Mouse (Mus musculus) myocyte (in vitro differentiated cells): ENCODE measurements at regions not wholly inside any gene's neighbourhood (a gene's known extent, or its start where the extent isn't known, plus 50 kb on each side); places are given as distances from the start of the nearest gene placed in this dataset.

ENCODE experiments used
- H3K27me3 ChIP-seq: one replicate; pipeline ENCODE4 v1.6.1; 2011; ENCODE audit not compliant: control insufficient read depth, insufficient read depth, insufficient read length
- H3K36me3 ChIP-seq: one replicate; pipeline ENCODE4 v1.6.1; 2011; ENCODE audit not compliant: control insufficient read depth, insufficient read depth
- H3K4me2 ChIP-seq: one replicate; pipeline ENCODE4 v1.6.1; 2011; ENCODE audit warnings: low read depth, control low read depth
- H3K4me3 ChIP-seq: one replicate; pipeline ENCODE4 v1.5.1; 2011; ENCODE audit warnings: mild to moderate bottlenecking, control low read depth, moderate library complexity
- H3K79me2 ChIP-seq: one replicate; pipeline ENCODE4 v1.6.1; 2011; ENCODE audit not compliant: control insufficient read depth, insufficient read depth
- H3ac ChIP-seq: one replicate; pipeline ENCODE4 v1.6.1; 2011; ENCODE audit not compliant: control insufficient read depth, insufficient read length
- CEBPB ChIP-seq: IDR thresholded peaks from 2 replicates; pipeline ENCODE4 v1.6.1; 2011; ENCODE audit warnings: mild to moderate bottlenecking, moderate library complexity; ENCODE audit not compliant: poor library complexity, insufficient read depth, severe bottlenecking
- E2F4 ChIP-seq: IDR thresholded peaks from one replicate; pipeline ENCODE4 v1.6.1; 2011; ENCODE audit warnings: mild to moderate bottlenecking, control low read depth, moderate library complexity; ENCODE audit not compliant: insufficient read depth
- MAX ChIP-seq: IDR thresholded peaks from one replicate; pipeline ENCODE4 v1.6.1; 2011; ENCODE audit warnings: low read depth, mild to moderate bottlenecking, control low read depth
- MYOD1 ChIP-seq, 3 experiments: IDR thresholded peaks; one replicate each; pipeline ENCODE4 v1.6.1; 2011; ENCODE audit warnings: control low read depth in 2 of 3, low read depth in 2 of 3, mild to moderate bottlenecking in 2 of 3, moderate library complexity in 1 of 3; ENCODE audit not compliant: insufficient read length in 2 of 3, control insufficient read depth in 1 of 3
- MYOG ChIP-seq, 3 experiments: IDR thresholded peaks; one replicate each; pipeline ENCODE4 v1.6.1; 2011; ENCODE audit warnings: control low read depth in 2 of 3, low read depth in 2 of 3, mild to moderate bottlenecking in 2 of 3; ENCODE audit not compliant: insufficient read length in 2 of 3, control insufficient read depth in 1 of 3, insufficient read depth in 1 of 3
- POLR2A ChIP-seq: IDR thresholded peaks from one replicate; pipeline ENCODE4 v1.6.1; 2011; ENCODE audit warnings: low read depth, mild to moderate bottlenecking, control low read depth, moderate library complexity; ENCODE audit not compliant: insufficient read length
- POLR2AphosphoS2 ChIP-seq: IDR thresholded peaks from one replicate; pipeline ENCODE4 v1.6.1; 2011; ENCODE audit warnings: low read depth, control low read depth; ENCODE audit not compliant: insufficient read length
- REST ChIP-seq: IDR thresholded peaks from one replicate; pipeline ENCODE4 v1.6.1; 2011; ENCODE audit warnings: mild to moderate bottlenecking, control low read depth, moderate library complexity; ENCODE audit not compliant: insufficient read depth, insufficient read length
- SRF ChIP-seq: IDR thresholded peaks from one replicate; pipeline ENCODE4 v1.6.1; 2011; ENCODE audit warnings: low read depth; ENCODE audit not compliant: control insufficient read depth, insufficient read length
- TCF12 ChIP-seq: IDR thresholded peaks from one replicate; pipeline ENCODE4 v1.6.1; 2011; ENCODE audit warnings: mild to moderate bottlenecking, control low read depth; ENCODE audit not compliant: poor library complexity, insufficient read depth, severe bottlenecking
- TCF3 ChIP-seq: IDR thresholded peaks from one replicate; pipeline ENCODE4 v1.6.1; 2011; ENCODE audit warnings: low read depth, control low read depth; ENCODE audit not compliant: insufficient read length
- USF1 ChIP-seq: IDR thresholded peaks from one replicate; pipeline ENCODE4 v1.6.1; 2011; ENCODE audit warnings: low read depth, mild to moderate bottlenecking, control low read depth, moderate library complexity

DNA sequence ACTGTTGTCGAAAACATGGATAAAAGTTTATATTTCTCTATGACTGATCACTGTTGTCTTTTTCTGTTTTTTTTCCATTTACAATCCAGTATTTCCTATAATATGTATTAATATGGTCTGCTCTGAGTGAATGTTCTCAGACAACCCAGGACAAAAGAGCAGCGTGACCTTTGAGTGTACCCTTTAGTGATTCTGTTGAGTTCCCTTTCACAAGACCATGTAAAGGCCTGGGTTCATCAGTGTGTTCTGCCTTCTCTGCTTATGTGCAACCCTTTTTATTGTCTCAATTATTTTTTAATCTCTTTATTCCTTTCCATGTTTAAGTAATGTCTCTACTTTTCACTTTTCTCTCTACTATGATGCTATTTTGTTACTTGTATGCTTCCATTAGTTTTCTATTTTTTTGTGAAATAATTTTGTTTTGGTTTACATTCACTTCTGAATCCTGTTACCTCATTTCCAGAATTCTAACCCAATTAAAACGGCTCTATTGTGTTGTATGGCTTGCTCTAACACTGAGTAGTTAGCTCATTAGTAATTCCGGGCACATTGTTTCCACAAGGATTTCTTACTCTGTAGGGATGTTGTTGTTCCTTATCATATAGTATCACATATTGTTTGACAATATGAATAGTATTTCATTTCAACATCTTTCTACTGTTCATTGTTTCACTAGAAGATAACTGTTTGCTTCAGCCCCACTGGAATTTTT, 523.9 kb upstream of the Hsf2 start:
- no peaks in the 10 kb centered on the region for H3K27me3 ChIP-seq
- H3K4me3 ChIP-seq: no peak overlapping the region
- TF ChIP-seq CEBPB: no peak
- no peak for TF ChIP-seq POLR2A
- no peak for TF ChIP-seq SRF
- TF ChIP-seq MYOD1 (IDR thresholded peaks at IDR 0.05; ENCODE audit: control insufficient read depth in 1 of 3, insufficient read length in 2 of 3, low read depth in 2 of 3): no peak
- H3ac ChIP-seq: no peak overlapping the region
- no peaks in the 10 kb centered on the region for H3K36me3 ChIP-seq
- H3K79me2 ChIP-seq: no peaks in the 10 kb centered on the region
- no peak overlapping the region for H3K4me2 ChIP-seq

DNA sequence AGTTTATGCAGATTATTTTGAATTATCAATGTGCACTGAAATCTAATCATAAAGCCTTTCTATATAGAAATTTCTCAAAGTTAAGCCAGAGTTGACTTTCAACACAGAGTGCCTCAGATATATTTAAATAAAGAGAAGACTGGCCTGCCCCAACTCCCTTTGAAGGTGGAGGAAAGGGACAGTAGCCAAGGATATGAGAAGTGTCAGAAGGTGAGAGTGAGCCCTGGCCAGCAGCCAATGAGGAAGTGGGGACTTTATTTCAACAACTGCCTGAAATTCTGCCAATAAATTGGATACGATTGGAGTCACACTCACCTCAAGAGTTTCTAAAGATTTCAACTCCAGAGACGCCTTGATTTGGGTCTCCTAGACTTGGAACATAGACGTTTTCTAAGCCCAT, 523.0 kb upstream of the Hsf2 start:
- H3K4me3 ChIP-seq: no peak overlapping the region
- no peaks in the 10 kb centered on the region for H3K27me3 ChIP-seq
- H3K79me2 ChIP-seq: no peaks in the 10 kb centered on the region
- no peaks in the 10 kb centered on the region for H3K36me3 ChIP-seq
- no peak overlapping the region for H3K4me2 ChIP-seq
- TF ChIP-seq POLR2AphosphoS2 (no peak), POLR2A (no peak), TCF3 (no peak), USF1 (no peak), MYOG (IDR thresholded peaks at IDR 0.05; ENCODE audit: control insufficient read depth in 1 of 3, insufficient read depth in 1 of 3, insufficient read length in 2 of 3, low read depth in 2 of 3) (no peak), MAX (no peak), REST (no peak), CEBPB (no peak), SRF (no peak), MYOD1 (IDR thresholded peaks at IDR 0.05; ENCODE audit: control insufficient read depth in 1 of 3, insufficient read length in 2 of 3, low read depth in 2 of 3) (no peak), E2F4 (no peak), TCF12 (no peak)
- no peak overlapping the region for H3ac ChIP-seq

DNA sequence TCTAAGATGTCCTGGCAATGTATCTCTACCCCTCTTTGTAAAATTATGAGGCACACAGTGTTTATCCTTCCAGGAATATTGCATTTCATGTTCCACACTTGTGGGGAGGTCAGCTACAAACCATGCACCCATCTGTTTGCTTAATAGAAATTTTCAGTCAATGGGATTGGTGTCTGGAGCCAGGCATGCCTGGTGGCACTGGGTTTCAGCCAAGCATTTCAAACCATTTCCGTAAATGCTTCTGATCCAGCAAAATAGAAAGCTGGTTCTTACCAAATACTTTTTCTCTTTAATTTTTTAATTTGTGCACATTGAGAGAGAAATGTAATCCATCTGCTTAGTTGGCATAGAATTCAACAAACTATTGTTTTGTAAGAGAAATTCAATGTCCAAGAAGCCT, 517.3 kb upstream of the Hsf2 start:
- Histone ChIP-seq H3K4me2 (no peak overlapping the region), H3ac (no peak overlapping the region), H3K79me2 (no peaks in the 10 kb centered on the region), H3K4me3 (no peak overlapping the region), H3K27me3 (no peaks in the 10 kb centered on the region), H3K36me3 (no peaks in the 10 kb centered on the region)
- TF ChIP-seq MYOG (IDR thresholded peaks at IDR 0.05; ENCODE audit: control insufficient read depth in 1 of 3, insufficient read depth in 1 of 3, insufficient read length in 2 of 3, low read depth in 2 of 3): no peak
- TF ChIP-seq USF1: no peak
- TF ChIP-seq TCF12: no peak

DNA sequence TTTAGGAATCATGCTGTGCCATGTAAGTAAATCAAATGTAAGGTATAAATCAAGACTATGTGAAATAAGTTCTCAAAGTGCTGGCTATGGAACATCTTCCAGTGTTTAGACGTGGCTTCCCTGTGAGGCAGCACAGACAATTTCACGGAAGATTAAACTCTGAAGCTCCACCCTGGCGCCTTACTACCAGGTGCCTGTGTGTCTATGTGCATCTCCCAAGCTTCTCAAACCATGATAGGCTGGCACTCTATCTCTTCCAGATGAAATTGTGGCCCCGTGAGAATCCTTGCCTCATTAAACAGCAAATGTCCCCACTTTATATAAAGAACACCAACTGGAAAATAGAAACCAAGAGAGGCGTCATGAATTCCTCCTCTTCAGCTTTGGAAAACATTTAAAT, 511.4 kb upstream of the Hsf2 start:
- Histone ChIP-seq H3ac (no peak overlapping the region), H3K4me2 (no peak overlapping the region), H3K27me3 (no peaks in the 10 kb centered on the region), H3K4me3 (no peak overlapping the region), H3K36me3 (no peaks in the 10 kb centered on the region), H3K79me2 (no peaks in the 10 kb centered on the region)
- no peak for TF ChIP-seq REST
- TF ChIP-seq MYOG (IDR thresholded peaks at IDR 0.05; ENCODE audit: control insufficient read depth in 1 of 3, insufficient read depth in 1 of 3, insufficient read length in 2 of 3, low read depth in 2 of 3): no peak
- no peak for TF ChIP-seq SRF
- no peak for TF ChIP-seq E2F4
- no peak for TF ChIP-seq POLR2A
- TF ChIP-seq TCF3: no peak
- TF ChIP-seq MAX: no peak
- TF ChIP-seq MYOD1 (IDR thresholded peaks at IDR 0.05; ENCODE audit: control insufficient read depth in 1 of 3, insufficient read length in 2 of 3, low read depth in 2 of 3): no peak
- TF ChIP-seq TCF12: no peak
- no peak for TF ChIP-seq POLR2AphosphoS2
- no peak for TF ChIP-seq CEBPB
- no peak for TF ChIP-seq USF1

DNA sequence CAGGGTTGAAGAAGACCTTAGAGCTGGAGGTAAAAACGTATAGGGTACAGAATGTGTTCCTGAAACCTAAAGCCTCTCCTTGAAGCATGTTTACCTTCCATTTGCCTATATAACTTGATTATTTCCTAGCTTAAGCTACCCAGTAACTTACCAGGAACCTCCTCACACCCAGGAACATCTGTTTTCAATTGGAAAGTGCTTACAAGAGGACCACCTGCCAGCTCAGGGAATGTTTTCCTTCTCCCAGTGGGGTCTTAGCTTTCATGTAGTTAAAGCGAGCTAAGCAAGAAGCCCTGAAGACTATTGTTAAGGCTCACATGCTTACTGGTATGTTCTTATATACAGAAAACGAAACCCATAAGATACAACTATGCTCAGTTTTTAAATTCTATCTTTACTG, 506.6 kb upstream of the Hsf2 start:
- Histone ChIP-seq H3ac (no peak overlapping the region), H3K36me3 (no peaks in the 10 kb centered on the region), H3K27me3 (no peaks in the 10 kb centered on the region), H3K79me2 (no peaks in the 10 kb centered on the region), H3K4me2 (no peak overlapping the region), H3K4me3 (no peak overlapping the region)
- TF ChIP-seq TCF3 (no peak), POLR2AphosphoS2 (no peak), TCF12 (no peak), E2F4 (no peak), MYOG (IDR thresholded peaks at IDR 0.05; ENCODE audit: control insufficient read depth in 1 of 3, insufficient read depth in 1 of 3, insufficient read length in 2 of 3, low read depth in 2 of 3) (no peak), POLR2A (no peak), MAX (no peak), USF1 (no peak), CEBPB (no peak), REST (no peak), MYOD1 (IDR thresholded peaks at IDR 0.05; ENCODE audit: control insufficient read depth in 1 of 3, insufficient read length in 2 of 3, low read depth in 2 of 3) (no peak), SRF (no peak)
